Mouse (Mus musculus) bone marrow macrophage, adult 2 months (primary cell): ENCODE results near the gene Idnk. TPM values are rescaled to one million over a fixed set of nuclear protein-coding genes. Genes with fewer than 3 reads are reported as not detected.

Experiments used
- H3K27ac ChIP-seq: 2 replicates; pipeline ENCODE4 v1.5.1; 2012; ENCODE audit warnings: low read depth, low read length; ENCODE audit not compliant: insufficient read depth
- H3K4me1 ChIP-seq: 2 replicates; pipeline ENCODE4 v1.6.1; 2012; ENCODE audit warnings: low read length; ENCODE audit not compliant: control insufficient read depth, insufficient read depth
- H3K4me3 ChIP-seq: 2 replicates; pipeline ENCODE4 v1.5.1; 2012; ENCODE audit warnings: mild to moderate bottlenecking, low read length, moderate library complexity; ENCODE audit not compliant: insufficient read depth
- CTCF ChIP-seq: IDR thresholded peaks from 2 replicates; pipeline ENCODE4 v1.5.1; 2012; ENCODE audit warnings: low read depth, mild to moderate bottlenecking, low read length, moderate library complexity
- POLR2A ChIP-seq: IDR thresholded peaks from 2 replicates; pipeline ENCODE4 v1.6.1; 2012; ENCODE audit warnings: mild to moderate bottlenecking, low read depth, low read length, borderline replicate concordance
- polyA plus RNA-seq: library from polyadenylated mRNA; stranded (reverse); fragments of >200 nt; gene quantifications from 2 replicates; pipeline ENCODE4 v1.2.4, GENCODE M21; 2012; ENCODE audit not compliant: missing spikeins, insufficient read depth, insufficient read length

Gene Idnk
- polyA plus RNA-seq, 1 experiment, result 49.4 TPM

DNA sequence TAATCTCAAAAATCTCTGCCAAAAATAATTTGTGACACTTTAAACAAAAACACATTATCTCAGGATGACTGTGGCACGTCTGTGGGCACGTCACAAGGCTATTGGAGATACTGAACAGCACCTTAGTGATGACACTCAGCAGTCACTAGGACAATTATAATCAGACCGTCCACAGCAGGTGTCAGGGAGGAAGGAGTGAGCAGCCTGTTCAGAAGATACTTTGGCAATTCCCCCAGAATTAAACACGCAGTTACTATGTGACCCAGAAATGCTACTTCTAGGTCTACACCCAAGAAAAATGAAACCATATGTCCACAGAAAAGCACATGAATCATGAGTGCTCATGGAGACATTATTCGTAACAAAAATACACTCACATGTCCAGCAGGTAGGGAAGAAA is 53.0 kb downstream of the Idnk start:
- no peak for TF ChIP-seq POLR2A
- no peak for TF ChIP-seq CTCF
- Histone ChIP-seq H3K27ac (no peak overlapping the region), H3K4me3 (no peak overlapping the region), H3K4me1 (peaks cover 23% of the 10 kb centered on the region)

DNA sequence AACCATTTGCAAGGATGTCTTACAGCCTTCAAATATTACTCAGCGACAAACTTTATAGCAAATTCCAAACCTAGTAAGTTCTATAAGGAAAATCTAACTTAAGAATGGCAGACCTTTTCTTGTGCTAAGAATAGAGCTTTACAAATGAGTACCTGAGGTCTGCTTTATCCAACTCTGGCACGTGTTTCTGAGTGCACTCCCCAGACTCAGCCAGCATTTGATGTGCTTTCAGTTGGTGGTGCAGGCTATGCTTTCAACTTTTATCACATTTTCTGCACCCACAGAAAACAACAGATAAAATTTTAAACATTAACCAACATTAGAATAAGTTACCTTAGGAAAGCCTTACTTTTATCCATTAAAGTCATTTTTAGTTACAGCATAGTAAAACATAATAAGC is 55.1 kb downstream of the Idnk start:
- Histone ChIP-seq H3K4me1 (peaks cover 26% of the 10 kb centered on the region), H3K4me3 (no peak overlapping the region), H3K27ac (no peak overlapping the region)
- TF ChIP-seq POLR2A (no peak), CTCF (no peak)

- no peak for TF ChIP-seq POLR2A
- no peak for TF ChIP-seq CTCF
- H3K4me3 ChIP-seq, result no peak overlapping the region
Measured at GRCm38 (mm10) chr13:58213801-58214200, 56.4 kb downstream of the Idnk start.

More at GRCm38 (mm10) chr13:58213801-58214200, 56.4 kb downstream of the Idnk start:
- no peak overlapping the region for H3K27ac ChIP-seq
- H3K4me1 ChIP-seq, result peaks cover 29% of the 10 kb centered on the region

Other genes starting within 250 kb of the Idnk start
- not detected in 2 replicates for gene Spock1, start 249.3 kb upstream of the Idnk start, polyA plus RNA-seq
- 0.44 and 0.79 TPM in 2 replicates for gene Klhl3, start 44.1 kb upstream of the Idnk start, polyA plus RNA-seq
- 76.2 and 80.8 TPM in 2 replicates for gene Hnrnpa0, start 29.1 kb upstream of the Idnk start, polyA plus RNA-seq
- gene Ubqln1, start 58.0 kb downstream of the Idnk start, polyA plus RNA-seq, result 56.9 and 59.9 TPM in 2 replicates
- 28.5 and 31.5 TPM in 2 replicates for gene Gkap1, start 118.0 kb downstream of the Idnk start, polyA plus RNA-seq
- not detected in 2 replicates for gene Kif27, start 201.5 kb downstream of the Idnk start, polyA plus RNA-seq
- gene 2210016F16Rik, start 227.6 kb downstream of the Idnk start, polyA plus RNA-seq, result 19.7 and 20.6 TPM in 2 replicates
- gene Rmi1, start 244.6 kb downstream of the Idnk start, polyA plus RNA-seq, result 25.1 and 25.4 TPM in 2 replicates
- gene Hnrnpk, start 245.7 kb downstream of the Idnk start, polyA plus RNA-seq, result 846 and 879 TPM in 2 replicates